Mouse (Mus musculus): ENCODE measurements at regions not wholly inside any gene's neighbourhood (a gene's known extent, or its start where the extent isn't known, plus 50 kb on each side); places are given as distances from the start of the nearest gene placed in this dataset.

GRCm38 (mm10) chr8:26362366-26362765, 243.0 kb downstream of the Gm45692 start:
- TF ChIP-seq CTCF (IDR thresholded peaks at IDR 0.05; ENCODE audit: low read depth, low read length) (no peak), TAL1 (conservative IDR thresholded peaks at IDR 0.05; ENCODE audit: low read depth, low read length) (no peak), POLR2AphosphoS5 (IDR thresholded peaks at IDR 0.05; ENCODE audit: insufficient replicate concordance, low read depth, low read length) (no peak)
